Mouse (Mus musculus) liver, postnatal 0 days (tissue): ENCODE measurements around the gene Hspa2. TPM values are rescaled to one million over a fixed set of nuclear protein-coding genes. Genes with fewer than 3 reads are reported as not detected.

Source experiments
- ATAC-seq: fragments of 200-750 bp; cut with Nextera tagmentation; 2 replicates; pipeline ENCODE4 v1.8.0; 2017; ENCODE audit warnings: mild to moderate bottlenecking, moderate library complexity
- DNase-seq: peaks from one replicate; pipeline ENCODE4 v3.0.0-alpha.2; 2016
- H3K27ac ChIP-seq: fragments of 300-500 bp; sonication (generic); 2 replicates; pipeline ENCODE4 v1.5.1; 2014; ENCODE audit warnings: antibody characterized with exemption, moderate library complexity, mild to moderate bottlenecking, low read depth
- H3K27me3 ChIP-seq: fragments of 300-500 bp; sonication (generic); 2 replicates; pipeline ENCODE4 v1.6.1; 2014; ENCODE audit warnings: low read length, control low read depth, mixed read lengths; ENCODE audit not compliant: insufficient read depth
- H3K36me3 ChIP-seq: fragments of 300-500 bp; sonication (generic); replicated peaks from 2 replicates; pipeline ENCODE4 v1.6.1; 2014; ENCODE audit warnings: mild to moderate bottlenecking, control low read depth, low read length, moderate library complexity, mixed read lengths; ENCODE audit not compliant: insufficient read depth
- H3K4me1 ChIP-seq: fragments of 300-500 bp; sonication (generic); 2 replicates; pipeline ENCODE4 v1.6.1; 2014; ENCODE audit warnings: antibody characterized with exemption, mild to moderate bottlenecking, control low read depth; ENCODE audit not compliant: insufficient read depth
- H3K4me2 ChIP-seq: fragments of 300-500 bp; sonication (generic); 2 replicates; pipeline ENCODE4 v1.6.1; 2014; ENCODE audit warnings: low read depth, mild to moderate bottlenecking, low read length, moderate library complexity, mixed read lengths
- H3K4me3 ChIP-seq: fragments of 300-500 bp; sonication (generic); 2 replicates; pipeline ENCODE4 v1.5.1; 2014; ENCODE audit warnings: low read depth, low read length
- H3K9ac ChIP-seq: fragments of 300-500 bp; sonication (generic); replicated peaks from 2 replicates; pipeline ENCODE4 v1.6.1; 2014; ENCODE audit warnings: mild to moderate bottlenecking, moderate library complexity
- H3K9me3 ChIP-seq: fragments of 300-500 bp; sonication (generic); 2 replicates; pipeline ENCODE4 v1.6.1; 2016; ENCODE audit warnings: mild to moderate bottlenecking, control low read depth, low read length, mixed read lengths
- CTCF ChIP-seq: sonication (generic); IDR thresholded peaks from 2 replicates; pipeline ENCODE4 v1.5.1; 2016; ENCODE audit warnings: antibody characterized with exemption, low read depth
- EP300 ChIP-seq: IDR thresholded peaks from 2 replicates; pipeline ENCODE4 v1.6.1; 2016; ENCODE audit warnings: antibody characterized with exemption, low read depth, mild to moderate bottlenecking
- WGBS: fragments of 180-500 bp; shearing (Covaris S2); extraction: QIAGEN DNeasy Blood & Tissue Kit; methylation state at CpG from one replicate; pipeline ENCODE4 v1.1.7; 2014; ENCODE audit not compliant: insufficient replicate concordance; 5-methylcytosine and 5-hydroxymethylcytosine counted together
- polyA plus RNA-seq: library from polyadenylated mRNA; unstranded; fragments of >200 nt; fragmentation: Nextera tagmentation; extraction: Ambion mirVana; gene quantifications from 2 replicates; pipeline ENCODE4 v1.2.1, GENCODE M21; 2015

Hspa2 gene
- 1.9 and 2.5 TPM in 2 replicates for polyA plus RNA-seq

DNA sequence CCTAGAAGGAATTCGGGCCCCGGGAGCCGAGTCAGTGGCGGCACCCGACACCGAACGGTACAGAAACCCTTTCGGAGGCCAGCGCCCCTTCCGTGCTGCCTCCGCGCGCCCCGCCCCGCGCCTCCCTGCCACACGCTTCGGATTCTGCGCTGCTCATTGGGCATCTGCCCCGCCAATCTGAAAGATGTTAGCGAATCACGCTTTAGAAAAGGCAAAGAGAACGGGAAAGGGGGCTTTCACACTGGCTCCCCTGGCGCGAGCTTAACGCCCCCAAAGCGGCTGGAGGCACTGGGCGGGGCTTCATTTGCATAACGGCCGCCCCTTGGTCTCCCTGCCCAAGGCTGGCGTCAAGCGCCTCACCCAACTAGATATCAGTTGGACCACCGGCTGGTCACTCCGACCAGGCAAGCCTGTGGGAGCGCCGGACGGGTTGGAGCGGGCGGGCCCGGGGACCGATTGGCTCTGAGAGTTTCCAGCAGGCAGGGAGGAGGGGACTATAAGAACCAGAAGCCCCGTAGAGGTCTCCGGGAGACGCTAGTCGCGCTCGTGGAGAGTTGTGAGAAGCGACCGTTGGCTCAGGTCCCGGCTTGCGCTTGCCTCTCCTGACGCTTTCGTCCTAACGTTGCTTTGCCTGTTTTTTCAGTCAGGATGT is at the start of gene Hspa2:
Gene Hspa2 (plus strand): TSS at position 291 of the 652 bp plus-strand sequence.
- Histone ChIP-seq H3K9ac (peak within 1 kb of the TSS; percentile 73), H3K4me1 (peaks cover 25% of the 10 kb centered on the region), H3K4me3 (peak within 1 kb of the TSS; percentile 76), H3K4me2 (peak within 1 kb of the TSS; percentile 89), H3K27ac (peak within 1 kb of the TSS; percentile 88), H3K9me3 (no peaks in the 10 kb centered on the region), H3K27me3 (peaks cover 33% of the 10 kb centered on the region), H3K36me3 (no peaks in the 10 kb centered on the region)
- ATAC-seq (peak; percentile 93), DNase-seq (peak; percentile 97)
- under 1% methylated on average over 54 of the region's 54 CpGs for WGBS
- TF ChIP-seq EP300 (no peak; the same call in 1 of the 2 replicates), CTCF (0 out of 2 replicates have a peak, but pooled peaks have one; percentile 1)

DNA sequence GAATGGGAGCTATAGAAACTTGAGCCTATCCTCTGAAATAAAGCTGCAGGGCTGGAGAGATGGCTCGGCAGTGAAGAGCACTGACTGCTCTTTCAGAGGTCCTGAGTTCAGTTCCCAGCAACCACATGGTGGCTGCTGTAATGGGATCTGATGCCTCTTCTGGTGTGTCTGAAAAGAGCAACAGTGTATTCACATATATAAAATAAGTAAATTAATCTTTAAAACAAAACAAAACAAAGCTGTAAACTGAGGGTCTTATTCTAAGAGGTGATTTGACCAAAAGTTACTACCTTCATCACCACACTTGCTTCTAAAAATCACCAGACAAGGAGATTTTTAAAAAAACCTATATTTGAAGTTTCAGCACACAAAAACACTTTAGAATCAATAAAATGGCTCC is 43.1 kb upstream of the Hspa2 start:
- 64% methylated on average over 1 of the region's 1 CpGs for WGBS
- no peak overlapping the region for H3K4me2 ChIP-seq
- H3K36me3 ChIP-seq, result no peaks in the 10 kb centered on the region
- DNase-seq, result no peak
- no peak for ATAC-seq
- H3K9ac ChIP-seq, result no peak overlapping the region
- H3K9me3 ChIP-seq, result no peaks in the 10 kb centered on the region
- no peaks in the 10 kb centered on the region for H3K27me3 ChIP-seq
- TF ChIP-seq EP300 (no peak), CTCF (no peak)
- no peak overlapping the region for H3K4me3 ChIP-seq
- H3K4me1 ChIP-seq, result peaks cover 18% of the 10 kb centered on the region
- no peak overlapping the region for H3K27ac ChIP-seq

DNA sequence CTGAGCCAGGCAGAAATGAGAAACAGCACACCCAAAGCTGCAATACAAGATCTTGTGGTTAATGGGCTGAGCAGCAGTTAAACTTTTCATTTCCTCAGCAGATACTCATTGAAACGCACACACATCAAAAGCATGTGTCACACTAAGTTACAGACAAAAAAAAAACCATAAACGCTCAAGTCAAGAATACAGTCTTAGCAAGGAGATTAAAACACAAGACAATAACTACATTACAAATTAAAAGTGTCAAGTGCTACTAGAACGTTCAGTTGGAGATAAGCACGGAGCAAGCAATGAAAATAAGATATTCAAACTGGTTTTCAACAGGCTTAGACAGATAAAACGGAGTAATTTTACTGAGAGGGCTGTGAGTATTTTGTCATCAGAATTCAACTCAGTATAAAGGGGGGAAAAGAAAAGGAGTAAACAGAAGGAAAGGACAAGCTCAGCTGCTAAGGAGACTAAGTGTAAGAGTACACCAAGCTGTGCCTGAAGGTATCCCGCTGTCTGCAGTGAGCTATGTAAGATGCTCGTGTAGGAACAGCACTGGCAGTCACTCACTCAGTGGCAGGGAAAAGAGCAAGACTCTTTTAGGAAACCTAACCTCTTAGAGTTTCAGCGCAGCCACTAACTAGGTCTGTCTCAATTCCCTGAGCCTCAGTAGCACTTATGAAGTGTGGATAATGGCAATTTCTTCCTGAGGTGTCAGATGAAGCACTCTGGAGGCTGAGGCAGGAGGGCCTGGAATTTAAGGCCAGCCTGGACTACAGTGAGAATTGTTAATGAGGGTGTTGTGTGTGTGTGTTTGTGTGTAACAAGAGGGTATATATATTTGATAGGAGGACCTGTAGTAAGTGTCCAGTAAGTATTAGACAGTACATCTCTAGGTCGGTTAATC is 42.3 kb upstream of the Hspa2 start:
- H3K27ac ChIP-seq, result peak overlapping the region; percentile 66
- no peaks in the 10 kb centered on the region for H3K27me3 ChIP-seq
- peaks cover 18% of the 10 kb centered on the region for H3K4me1 ChIP-seq
- no peak for DNase-seq
- peak overlapping the region; percentile 38 for H3K4me2 ChIP-seq
- WGBS, result 41% methylated on average over 9 of the region's 9 CpGs
- H3K9me3 ChIP-seq, result no peaks in the 10 kb centered on the region
- peak overlapping the region; percentile 36; the same call in 1 of the 2 replicates for H3K9ac ChIP-seq
- peak; percentile 47 for ATAC-seq
- TF ChIP-seq EP300, result peak; percentile 85
- TF ChIP-seq CTCF, result no peak
- H3K4me3 ChIP-seq, result no peak overlapping the region
- no peaks in the 10 kb centered on the region for H3K36me3 ChIP-seq

DNA sequence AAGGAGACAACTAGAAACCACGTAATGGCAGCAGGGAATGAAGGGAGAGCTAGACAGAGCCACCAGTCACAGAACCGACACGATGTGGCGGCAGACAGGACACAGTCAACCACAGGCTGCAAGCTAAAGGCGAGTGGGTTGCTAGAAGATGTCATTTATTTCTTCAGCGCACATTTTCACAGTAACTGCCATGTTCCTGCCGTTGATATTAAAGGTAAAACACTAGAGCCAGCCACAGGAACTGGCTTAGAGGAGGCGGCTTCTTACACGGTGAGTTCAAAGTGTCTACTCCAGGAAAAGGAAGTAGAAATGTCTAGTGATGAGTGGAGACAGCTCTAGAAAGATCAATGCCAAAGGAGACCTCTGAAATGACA is 41.7 kb upstream of the Hspa2 start:
- Histone ChIP-seq H3K4me3 (no peak overlapping the region), H3K4me2 (peak overlapping the region; percentile 38), H3K27me3 (no peaks in the 10 kb centered on the region), H3K4me1 (peaks cover 24% of the 10 kb centered on the region), H3K36me3 (no peaks in the 10 kb centered on the region), H3K9ac (no peak overlapping the region), H3K9me3 (no peaks in the 10 kb centered on the region), H3K27ac (peak overlapping the region; percentile 66)
- 46% methylated on average over 9 of the region's 9 CpGs for WGBS
- no peak for DNase-seq
- TF ChIP-seq CTCF (no peak), EP300 (no peak)
- no peak for ATAC-seq

DNA sequence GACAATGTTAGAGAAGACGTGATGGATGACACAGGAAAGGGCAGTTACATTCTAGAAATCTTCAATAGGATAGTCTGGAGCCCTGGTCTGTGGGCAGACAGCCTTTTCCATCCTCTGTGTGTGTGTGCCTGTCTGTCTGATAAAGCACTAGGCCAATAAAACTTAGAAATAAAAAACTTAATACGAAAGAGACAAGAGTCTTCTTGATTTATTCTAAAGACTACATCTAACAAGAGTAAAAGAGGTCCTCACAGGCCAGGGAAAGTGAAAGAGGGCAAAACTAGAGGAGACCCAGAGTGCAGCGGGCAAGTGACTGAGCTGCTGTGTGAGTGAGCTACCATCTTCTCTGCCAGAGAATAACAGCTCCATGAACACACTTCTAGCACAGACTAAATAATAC is 37.7 kb upstream of the Hspa2 start:
- no peaks in the 10 kb centered on the region for H3K27me3 ChIP-seq
- no peak overlapping the region for H3K9ac ChIP-seq
- TF ChIP-seq EP300 (no peak), CTCF (no peak)
- no peak overlapping the region for H3K4me3 ChIP-seq
- DNase-seq (no peak), ATAC-seq (no peak)
- peak overlapping the region; percentile 96; the same call in 1 of the 2 replicates for H3K4me2 ChIP-seq
- no peaks in the 10 kb centered on the region for H3K36me3 ChIP-seq
- no peak overlapping the region for H3K27ac ChIP-seq
- H3K9me3 ChIP-seq, result no peaks in the 10 kb centered on the region
- H3K4me1 ChIP-seq, result peaks cover 38% of the 10 kb centered on the region
- 63% methylated on average over 3 of the region's 3 CpGs for WGBS
